Mouse (Mus musculus) limb, embryonic 12.5 days (tissue): ENCODE measurements around the gene Pglyrp2. TPM values are rescaled to one million over a fixed set of nuclear protein-coding genes. Genes with fewer than 3 reads are reported as not detected.

Experiments used
- ATAC-seq: fragments of 200-750 bp; cut with Nextera tagmentation; 2 replicates; pipeline ENCODE4 v1.8.0; 2017; ENCODE audit warnings: low read depth, moderate TSS enrichment; ENCODE audit not compliant: insufficient number of reproducible peaks, insufficient read depth, low FRiP score, low TSS enrichment
- H3K27ac ChIP-seq: fragments of 300-500 bp; sonication (generic); 2 replicates; pipeline ENCODE4 v1.5.1; 2016; ENCODE audit warnings: mild to moderate bottlenecking, moderate library complexity
- H3K27me3 ChIP-seq: fragments of 300-500 bp; sonication (generic); 2 replicates; pipeline ENCODE4 v1.6.1; 2016; ENCODE audit warnings: mild to moderate bottlenecking, moderate library complexity
- H3K36me3 ChIP-seq: fragments of 300-500 bp; sonication (generic); 2 replicates; pipeline ENCODE4 v1.6.1; 2016; ENCODE audit warnings: mild to moderate bottlenecking, moderate library complexity
- H3K4me1 ChIP-seq: fragments of 300-500 bp; sonication (generic); replicated peaks from 2 replicates; pipeline ENCODE4 v1.6.1; 2016
- H3K4me2 ChIP-seq: fragments of 300-500 bp; sonication (generic); 2 replicates; pipeline ENCODE4 v1.6.1; 2016; ENCODE audit warnings: mild to moderate bottlenecking, moderate library complexity
- H3K4me3 ChIP-seq: fragments of 300-500 bp; sonication (generic); replicated peaks from 2 replicates; pipeline ENCODE4 v1.5.1; 2016; ENCODE audit warnings: mild to moderate bottlenecking
- H3K9ac ChIP-seq: fragments of 300-500 bp; sonication (generic); replicated peaks from 2 replicates; pipeline ENCODE4 v1.6.1; 2016; ENCODE audit warnings: mild to moderate bottlenecking, moderate library complexity
- H3K9me3 ChIP-seq: fragments of 300-500 bp; sonication (generic); 2 replicates; pipeline ENCODE4 v1.6.1; 2016; ENCODE audit warnings: mild to moderate bottlenecking, moderate library complexity
- WGBS: fragments of 180-500 bp; shearing (Covaris S2); methylation state at CpG from one replicate; pipeline ENCODE4 v1.1.7; 2016; 5-methylcytosine and 5-hydroxymethylcytosine counted together
- polyA plus RNA-seq: library from polyadenylated mRNA; unstranded; fragments of >200 nt; fragmentation: Nextera tagmentation; extraction: Ambion mirVana; gene quantifications from 2 replicates; pipeline ENCODE4 v1.2.1, GENCODE M21; 2016

Gene Pglyrp2
- polyA plus RNA-seq, 1 experiment from 2014 or later = not detected

- H3K9me3 ChIP-seq = no peaks in the 10 kb centered on the region
- no peak overlapping the region for H3K4me2 ChIP-seq
- WGBS = 75% methylated on average over 6 of the region's 6 CpGs
- no peak for ATAC-seq
- no peak overlapping the region for H3K27ac ChIP-seq
- peaks cover 4% of the 10 kb centered on the region for H3K27me3 ChIP-seq
- no peaks in the 10 kb centered on the region for H3K4me1 ChIP-seq
- 0 out of 2 replicates have a peak overlapping the region, but pooled peaks have one; percentile 18 for H3K9ac ChIP-seq
- no peak overlapping the region for H3K4me3 ChIP-seq
- no peaks in the 10 kb centered on the region for H3K36me3 ChIP-seq
Measured at GRCm38 (mm10) chr17:32443245-32443644, 19.3 kb upstream of the Pglyrp2 start.

GRCm38 (mm10) chr17:32437106-32437505 is 13.1 kb upstream of the Pglyrp2 start:
- no peak overlapping the region for H3K27ac ChIP-seq
- no peaks in the 10 kb centered on the region for H3K9me3 ChIP-seq
- WGBS = 92% methylated on average over 4 of the region's 4 CpGs
- no peak for ATAC-seq
- H3K4me2 ChIP-seq = no peak overlapping the region
- H3K36me3 ChIP-seq = no peaks in the 10 kb centered on the region
- no peaks in the 10 kb centered on the region for H3K4me1 ChIP-seq
- no peak overlapping the region for H3K9ac ChIP-seq
- H3K27me3 ChIP-seq = peaks cover 4% of the 10 kb centered on the region
- no peak overlapping the region for H3K4me3 ChIP-seq

GRCm38 (mm10) chr17:32435151-32435550 is 11.2 kb upstream of the Pglyrp2 start:
- no peaks in the 10 kb centered on the region for H3K36me3 ChIP-seq
- 68% methylated on average over 5 of the region's 5 CpGs for WGBS
- H3K9me3 ChIP-seq = no peaks in the 10 kb centered on the region
- no peak overlapping the region for H3K27ac ChIP-seq
- H3K27me3 ChIP-seq = no peaks in the 10 kb centered on the region; the same call in 1 of the 2 replicates
- no peak overlapping the region for H3K9ac ChIP-seq
- H3K4me2 ChIP-seq = no peak overlapping the region
- H3K4me1 ChIP-seq = no peaks in the 10 kb centered on the region
- no peak overlapping the region for H3K4me3 ChIP-seq
- ATAC-seq = no peak

- Histone ChIP-seq H3K4me3 (no peak overlapping the region), H3K27ac (no peak overlapping the region), H3K27me3 (no peaks in the 10 kb centered on the region; the same call in 1 of the 2 replicates), H3K36me3 (no peaks in the 10 kb centered on the region), H3K9me3 (no peaks in the 10 kb centered on the region), H3K4me2 (no peak overlapping the region), H3K4me1 (no peaks in the 10 kb centered on the region), H3K9ac (no peak overlapping the region)
- WGBS = 70% methylated on average over 4 of the region's 4 CpGs
- no peak for ATAC-seq
Measured at GRCm38 (mm10) chr17:32434324-32434723, 10.4 kb upstream of the Pglyrp2 start.

- Histone ChIP-seq H3K9me3 (no peaks in the 10 kb centered on the region), H3K4me3 (no peak overlapping the region), H3K9ac (no peak overlapping the region), H3K4me1 (no peaks in the 10 kb centered on the region), H3K36me3 (no peaks in the 10 kb centered on the region), H3K27me3 (no peaks in the 10 kb centered on the region; the same call in 1 of the 2 replicates), H3K4me2 (no peak overlapping the region), H3K27ac (no peak overlapping the region)
- no peak for ATAC-seq
- WGBS = 61% methylated on average over 3 of the region's 3 CpGs
Measured at GRCm38 (mm10) chr17:32431972-32432371, 8.0 kb upstream of the Pglyrp2 start.

GRCm38 (mm10) chr17:32426610-32427009 is 2.6 kb upstream of the Pglyrp2 start:
- Histone ChIP-seq H3K27me3 (no peaks in the 10 kb centered on the region), H3K4me1 (no peaks in the 10 kb centered on the region), H3K4me3 (no peak overlapping the region), H3K27ac (no peak overlapping the region), H3K9me3 (no peaks in the 10 kb centered on the region), H3K4me2 (no peak overlapping the region), H3K36me3 (no peaks in the 10 kb centered on the region), H3K9ac (no peak overlapping the region)
- no peak for ATAC-seq

GRCm38 (mm10) chr17:32420781-32421180 is 3.2 kb downstream of the Pglyrp2 start:
- no peak overlapping the region for H3K27ac ChIP-seq
- 75% methylated on average over 8 of the region's 8 CpGs for WGBS
- no peak overlapping the region for H3K4me2 ChIP-seq
- no peak for ATAC-seq
- H3K27me3 ChIP-seq = peaks cover 33% of the 10 kb centered on the region
- no peaks in the 10 kb centered on the region for H3K36me3 ChIP-seq
- H3K9me3 ChIP-seq = no peaks in the 10 kb centered on the region
- no peak overlapping the region for H3K4me3 ChIP-seq
- no peaks in the 10 kb centered on the region for H3K4me1 ChIP-seq
- H3K9ac ChIP-seq = no peak overlapping the region

GRCm38 (mm10) chr17:32419989-32420388 is 4.0 kb downstream of the Pglyrp2 start:
- Histone ChIP-seq H3K4me3 (no peak overlapping the region), H3K36me3 (no peaks in the 10 kb centered on the region), H3K9me3 (no peaks in the 10 kb centered on the region), H3K9ac (no peak overlapping the region), H3K27ac (no peak overlapping the region), H3K4me1 (no peaks in the 10 kb centered on the region), H3K27me3 (peaks cover 41% of the 10 kb centered on the region), H3K4me2 (no peak overlapping the region)
- ATAC-seq = no peak
- WGBS = 85% methylated on average over 2 of the region's 2 CpGs

- H3K4me2 ChIP-seq = no peak overlapping the region
- no peak overlapping the region for H3K4me3 ChIP-seq
- ATAC-seq = no peak
- no peaks in the 10 kb centered on the region for H3K36me3 ChIP-seq
- no peaks in the 10 kb centered on the region for H3K9me3 ChIP-seq
- 93% methylated on average over 14 of the region's 14 CpGs for WGBS
- H3K27ac ChIP-seq = no peak overlapping the region
- no peaks in the 10 kb centered on the region for H3K4me1 ChIP-seq
- H3K9ac ChIP-seq = no peak overlapping the region
- peaks cover 56% of the 10 kb centered on the region for H3K27me3 ChIP-seq
Measured at GRCm38 (mm10) chr17:32416771-32417170, 7.2 kb downstream of the Pglyrp2 start.

- Histone ChIP-seq H3K27me3 (peaks cover 53% of the 10 kb centered on the region), H3K4me2 (no peak overlapping the region), H3K9me3 (no peaks in the 10 kb centered on the region), H3K9ac (no peak overlapping the region), H3K27ac (no peak overlapping the region), H3K4me1 (no peaks in the 10 kb centered on the region), H3K4me3 (no peak overlapping the region), H3K36me3 (no peaks in the 10 kb centered on the region)
- 37% methylated on average over 24 of the region's 24 CpGs for WGBS
- ATAC-seq = no peak
Measured at GRCm38 (mm10) chr17:32415417-32416020, 8.4 kb downstream of the Pglyrp2 start.

- WGBS = 88% methylated on average over 6 of the region's 6 CpGs
- no peak overlapping the region for H3K4me2 ChIP-seq
- no peak overlapping the region for H3K9ac ChIP-seq
Measured at GRCm38 (mm10) chr17:32411898-32412297, 12.1 kb downstream of the Pglyrp2 start.

GRCm38 (mm10) chr17:32403417-32403816 is 20.6 kb downstream of the Pglyrp2 start, which contains the start of gene Rasal3:
Rasal3 (minus strand) TSS chr17:32403583.
- peaks cover 29% of the 10 kb centered on the region for H3K27me3 ChIP-seq
- H3K36me3 ChIP-seq = no peaks in the 10 kb centered on the region
- H3K4me1 ChIP-seq = no peaks in the 10 kb centered on the region; the same call in 1 of the 2 replicates
- H3K4me2 ChIP-seq = no peak within 1 kb of the TSS
- H3K9ac ChIP-seq = no peak within 1 kb of the TSS
- H3K4me3 ChIP-seq = no peak within 1 kb of the TSS
- no peaks in the 10 kb centered on the region for H3K9me3 ChIP-seq
- H3K27ac ChIP-seq = no peak within 1 kb of the TSS
- WGBS = 66% methylated on average over 8 of the region's 8 CpGs
- ATAC-seq = no peak

More at GRCm38 (mm10) chr17:32411898-32412297, 12.1 kb downstream of the Pglyrp2 start:
- peaks cover 34% of the 10 kb centered on the region for H3K27me3 ChIP-seq
- H3K4me1 ChIP-seq = no peaks in the 10 kb centered on the region
- no peak for ATAC-seq
- H3K27ac ChIP-seq = no peak overlapping the region
- no peaks in the 10 kb centered on the region for H3K9me3 ChIP-seq
- H3K4me3 ChIP-seq = no peak overlapping the region
- no peaks in the 10 kb centered on the region for H3K36me3 ChIP-seq
